ENCODE assay signal across 7 mouse cellular contexts in the genomic region with DNA sequence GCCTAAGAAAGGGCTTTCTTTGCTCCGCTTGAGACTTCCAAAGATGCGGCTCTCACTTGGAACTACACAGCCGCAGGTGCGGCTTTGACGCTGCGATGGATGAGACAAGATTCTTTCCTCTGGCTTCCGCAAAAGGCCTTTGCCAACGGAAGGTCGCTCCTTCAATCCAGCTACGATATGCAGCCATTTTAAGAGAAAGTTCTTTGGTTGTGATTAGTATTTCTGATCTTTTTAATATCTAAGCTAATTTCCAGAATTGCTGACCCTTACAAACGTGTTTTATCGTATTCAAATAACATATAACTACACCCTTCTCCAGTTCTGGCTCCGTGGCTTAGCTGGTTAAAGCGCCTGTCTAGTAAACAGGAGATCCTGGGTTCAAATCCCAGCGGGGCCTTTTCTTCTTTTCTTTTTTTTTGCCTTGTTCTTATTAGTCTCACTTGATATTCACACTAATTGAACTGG. TPM values are rescaled to one million over a fixed set of nuclear protein-coding genes. Genes with fewer than 3 reads are reported as not detected.
A peak's percentile ranks its signal among the peaks of the same experiment; 100 is the strongest.
DNase-seq lines count a peak whose midpoint lies in the region; TF ChIP-seq lines count a peak whose summit lies in the region.

No protein-coding gene starts in this region.

- no peak for TF ChIP-seq EP300 in ES-Bruce4 (IDR thresholded peaks at IDR 0.05; ENCODE audit: insufficient read depth, low read depth, low read length)

- H3K4me3 ChIP-seq in ES-Bruce4 (ENCODE audit: low read depth, low read length): peak overlapping the region; percentile 92
- peak overlapping the region; percentile 64 for H3K4me3 ChIP-seq in embryonic facial prominence, embryonic 10.5 days

- TF ChIP-seq POLR2A in ES-Bruce4 (IDR thresholded peaks at IDR 0.05; ENCODE audit: insufficient read depth, low read length): no peak

- H3K9me3 ChIP-seq in ES-Bruce4 (replicated peaks; ENCODE audit: control insufficient read depth, insufficient read depth, low read length, poor library complexity, severe bottlenecking): no peaks in the 10 kb centered on the region
- H3K9me3 ChIP-seq in embryonic facial prominence, embryonic 10.5 days: no peaks in the 10 kb centered on the region

- H3K36me3 ChIP-seq in ES-Bruce4 (ENCODE audit: control insufficient read depth, insufficient read depth, low read length, poor library complexity, severe bottlenecking): no peaks in the 10 kb centered on the region
- H3K36me3 ChIP-seq in embryonic facial prominence, embryonic 10.5 days (replicated peaks): no peaks in the 10 kb centered on the region

- H3K27me3 ChIP-seq in ES-Bruce4 (ENCODE audit: control insufficient read depth, insufficient read depth, low read length, poor library complexity, severe bottlenecking): no peaks in the 10 kb centered on the region
- H3K27me3 ChIP-seq in embryonic facial prominence, embryonic 10.5 days (replicated peaks; ENCODE audit: low read depth, poor library complexity, severe bottlenecking): no peaks in the 10 kb centered on the region

- intact Hi-C loops in heart, postnatal 10 days (cut with DNase I): loop anchor here (10.0 kb wide), 2 partner anchors 89 to 169 kb away; partner anchors contain the start of gene Zfp184

- WGBS in embryonic facial prominence, embryonic 10.5 days: under 1% methylated on average over 15 of the region's 15 CpGs

- no peak for TF ChIP-seq CTCF in ES-Bruce4 (IDR thresholded peaks at IDR 0.05; ENCODE audit: low read depth, low read length)

- peak; percentile 19 for DNase-seq in adrenal gland, postnatal 10 days
- DNase-seq in embryonic facial prominence, embryonic 10.5 days (ENCODE audit: low spot score): peak; percentile 57
- peak; percentile 14 to 37 for DNase-seq in heart, postnatal 10 days
- DNase-seq in layer of hippocampus, adult 9-11 months: peak; percentile 24
- peak; percentile 48 for DNase-seq in lung, postnatal 36 days
- DNase-seq in skeletal muscle tissue, adult 2 months (ENCODE audit: low read depth, low spot score): peak; percentile 20

- H3K27ac ChIP-seq in ES-Bruce4 (ENCODE audit: insufficient read depth, low read length): peak overlapping the region; percentile 58
- H3K27ac ChIP-seq in embryonic facial prominence, embryonic 10.5 days (replicated peaks): no peak overlapping the region; the same call in 1 of the 2 replicates

- no peaks in the 10 kb centered on the region for H3K4me1 ChIP-seq in ES-Bruce4 (ENCODE audit: control insufficient read depth, insufficient read depth, low read length)
- no peaks in the 10 kb centered on the region for H3K4me1 ChIP-seq in embryonic facial prominence, embryonic 10.5 days

- peak overlapping the region; percentile 90 for H3K9ac ChIP-seq in ES-Bruce4 (ENCODE audit: low read depth, poor library complexity, severe bottlenecking)

RNA-seq across cellular contexts. Expression of gene Hist1h2br, which starts 22.2 kb away (rescaled TPM):
- 18.1 and 27.4 TPM in 2 replicates for polyA plus RNA-seq in ES-Bruce4 (2011; ENCODE audit: insufficient read depth, insufficient read length, low read depth, missing spikeins)
- 100 to 1,000 TPM; 207 to 269 TPM for total RNA-seq in adrenal gland, postnatal 10 days (2021)
- 21.7 and 24.2 TPM in 2 replicates for polyA plus RNA-seq in embryonic facial prominence, embryonic 10.5 days (2016; fragmentation: Nextera tagmentation; extraction: Ambion mirVana)
- 100 to 1,000 TPM; 181 to 198 TPM for total RNA-seq in heart, postnatal 10 days (2021)

RNA-seq across cellular contexts. Expression of gene Hist1h2ap, which starts 22.4 kb away (rescaled TPM):
- 47.5 and 51.1 TPM in 2 replicates for polyA plus RNA-seq in ES-Bruce4 (2011; ENCODE audit: insufficient read depth, insufficient read length, low read depth, missing spikeins)
- total RNA-seq in adrenal gland, postnatal 10 days (2021): 100 to 1,000 TPM; 430 to 536 TPM
- 6,093 and 6,114 TPM in 2 replicates for polyA plus RNA-seq in embryonic facial prominence, embryonic 10.5 days (2016; fragmentation: Nextera tagmentation; extraction: Ambion mirVana)
- 100 to 1,000 TPM; 265 to 322 TPM for total RNA-seq in heart, postnatal 10 days (2021)

RNA-seq across cellular contexts. Expression of gene Hist1h4n, which starts 23.7 kb away (rescaled TPM):
- polyA plus RNA-seq in ES-Bruce4 (2011; ENCODE audit: insufficient read depth, insufficient read length, low read depth, missing spikeins): 16.5 and 26.2 TPM in 2 replicates
- 100 to 1,000 TPM in 1 of 2 experiments, 10 to 100 TPM in 1; 81.5 to 146 TPM for total RNA-seq in adrenal gland, postnatal 10 days (2021)
- polyA plus RNA-seq in embryonic facial prominence, embryonic 10.5 days (2016; fragmentation: Nextera tagmentation; extraction: Ambion mirVana): 9.3 and 10.5 TPM in 2 replicates
- total RNA-seq in heart, postnatal 10 days (2021): 10 to 100 TPM; 39.5 to 61.3 TPM

RNA-seq across cellular contexts. Expression of gene Hist1h4m, which starts 44.2 kb away (rescaled TPM):
- polyA plus RNA-seq in ES-Bruce4 (2011; ENCODE audit: insufficient read depth, insufficient read length, low read depth, missing spikeins): 12.0 and 17.7 TPM in 2 replicates
- 100 to 1,000 TPM; 590 to 593 TPM for total RNA-seq in adrenal gland, postnatal 10 days (2021)
- polyA plus RNA-seq in embryonic facial prominence, embryonic 10.5 days (2016; fragmentation: Nextera tagmentation; extraction: Ambion mirVana): not detected in 2 replicates
- 100 to 1,000 TPM; 322 to 356 TPM for total RNA-seq in heart, postnatal 10 days (2021)

RNA-seq across cellular contexts. Expression of gene Hist1h2ao, which starts 45.5 kb away (rescaled TPM):
- polyA plus RNA-seq in ES-Bruce4 (2011; ENCODE audit: insufficient read depth, insufficient read length, low read depth, missing spikeins): not detected in 2 replicates
- not detected for total RNA-seq in adrenal gland, postnatal 10 days (2021)
- polyA plus RNA-seq in embryonic facial prominence, embryonic 10.5 days (2016; fragmentation: Nextera tagmentation; extraction: Ambion mirVana): not detected in 2 replicates
- not detected for total RNA-seq in heart, postnatal 10 days (2021)
